Mouse (Mus musculus) gastrocnemius, postnatal 25 days (tissue): ENCODE results near the gene Olfr652. TPM values are rescaled to one million over a fixed set of nuclear protein-coding genes. Genes with fewer than 3 reads are reported as not detected.

ENCODE experiments used
- DNase-seq: peaks from one replicate; pipeline ENCODE4 v3.0.0; 2022
- long read RNA-seq, 2 experiments: library from polyadenylated mRNA; stranded (forward); transcript quantifications; one replicate each; pipeline ENCODE4 v2.0.0; 2021
- total RNA-seq, 2 experiments: library from RNA; stranded (reverse); gene quantifications; 1 replicate in 1 of 2; 2 replicates in 1 of 2; pipeline ENCODE4 v1.2.3; 2021

Gene Olfr652
- not detected for total RNA-seq
- long read RNA-seq, experiment 1 = 0 reads
- long read RNA-seq, experiment 2 = 0 reads

DNA sequence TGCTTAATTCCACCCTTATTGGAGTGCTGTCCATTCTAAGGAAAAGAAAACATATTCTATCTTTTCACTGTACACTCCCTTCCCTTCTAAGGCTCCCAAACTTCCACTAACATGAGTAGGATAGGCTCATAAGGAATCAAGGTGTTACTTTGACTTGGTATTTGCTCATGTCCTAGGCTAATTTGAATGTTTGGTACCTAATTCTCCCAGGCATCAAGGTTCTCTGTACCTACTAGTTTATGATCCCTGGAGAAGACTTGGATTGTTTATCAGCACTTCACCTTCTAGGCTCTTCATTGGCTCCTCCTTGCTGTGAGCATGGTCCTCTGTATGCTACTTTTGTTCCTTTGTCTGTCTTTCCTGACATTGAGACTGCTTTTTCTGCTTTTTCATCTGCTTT is at the start of gene Olfr652:
Gene Olfr652, plus strand, starts transcription at position 301 of the 400 bp plus-strand sequence.
- DNase-seq = no peak

DNA sequence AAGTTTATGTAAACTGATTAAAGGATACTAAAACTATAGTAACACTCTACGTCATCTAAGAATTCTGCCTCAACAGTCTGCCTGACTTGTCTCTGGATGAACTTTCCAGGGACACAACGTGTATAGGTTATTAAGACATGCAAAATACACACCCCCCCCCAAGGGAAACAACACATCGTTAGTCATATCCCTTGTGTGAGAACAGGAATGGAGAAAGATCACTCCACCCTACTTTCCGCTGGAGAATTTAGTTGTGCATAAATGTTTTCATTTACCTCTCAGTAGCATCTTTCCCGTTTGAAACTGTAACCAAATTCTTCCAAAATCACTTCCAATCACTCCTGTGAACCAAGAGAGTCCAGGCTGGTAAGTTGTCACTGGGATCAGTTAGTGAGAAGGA is 10.9 kb upstream of the Olfr652 start, which contains the start of gene Olfr651:
Gene Olfr651, plus strand, starts transcription at position 301 of the 400 bp plus-strand sequence.
- no peak for DNase-seq

DNA sequence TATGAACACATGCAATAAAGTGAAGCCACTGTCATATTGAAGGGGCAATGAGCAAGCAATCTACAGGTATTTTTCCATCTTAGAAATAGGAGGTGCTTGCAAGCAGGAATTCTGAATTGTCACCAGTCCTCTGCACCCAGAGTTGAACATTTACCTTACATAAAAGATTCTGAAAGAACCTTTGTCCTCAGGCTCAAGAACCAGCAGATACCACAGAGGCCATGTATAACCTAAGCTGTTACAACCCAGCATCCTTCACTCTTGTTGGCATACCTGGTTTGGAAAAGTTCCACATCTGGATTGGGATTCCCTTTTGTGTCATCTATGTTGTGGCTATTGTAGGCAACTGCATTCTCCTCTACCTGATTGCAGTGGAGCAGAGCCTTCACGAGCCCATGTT is 8.0 kb upstream of the Olfr652 start:
- no peak for DNase-seq

DNA sequence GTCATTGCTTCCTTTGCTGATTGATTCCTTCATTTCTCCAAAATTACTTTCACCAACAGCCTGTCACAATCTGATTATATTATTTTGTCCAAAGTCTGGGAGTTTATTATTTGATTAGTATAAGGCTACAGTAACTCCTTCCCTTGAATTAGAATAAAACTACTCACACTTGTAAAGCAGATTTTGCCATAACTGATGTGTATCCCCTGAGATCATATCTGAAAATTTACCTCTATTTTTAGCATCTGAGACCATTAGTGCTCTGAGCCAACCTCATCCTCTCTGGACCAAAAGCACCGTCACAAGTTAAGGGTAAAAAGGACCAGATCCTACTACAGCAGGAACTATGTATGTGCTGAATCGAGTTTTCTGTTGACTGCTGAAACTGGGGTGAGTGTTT is 16.3 kb downstream of the Olfr652 start, which contains the start of gene Olfr653:
Gene Olfr653, plus strand, starts transcription at position 301 of the 400 bp plus-strand sequence.
- DNase-seq = no peak

DNA sequence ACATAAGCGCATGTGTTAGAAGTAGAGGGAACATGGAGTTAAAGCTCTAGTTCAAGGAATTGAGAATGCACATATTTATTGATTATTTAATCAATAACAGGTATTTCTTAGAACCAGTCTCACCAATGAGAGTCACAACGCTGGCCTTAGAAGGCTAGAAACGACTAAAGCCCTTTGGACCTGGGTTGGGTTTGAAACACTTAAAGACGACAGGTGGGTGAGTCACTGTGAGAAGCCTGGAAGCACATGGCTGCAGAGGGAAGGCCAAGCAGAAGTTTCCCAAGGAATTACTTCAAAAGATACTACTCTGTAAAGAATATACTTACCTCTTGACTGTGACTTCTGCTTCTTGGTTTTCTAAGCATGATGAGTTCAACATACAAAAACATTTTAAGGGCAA is 20.1 kb downstream of the Olfr652 start:
- no peak for DNase-seq

DNA sequence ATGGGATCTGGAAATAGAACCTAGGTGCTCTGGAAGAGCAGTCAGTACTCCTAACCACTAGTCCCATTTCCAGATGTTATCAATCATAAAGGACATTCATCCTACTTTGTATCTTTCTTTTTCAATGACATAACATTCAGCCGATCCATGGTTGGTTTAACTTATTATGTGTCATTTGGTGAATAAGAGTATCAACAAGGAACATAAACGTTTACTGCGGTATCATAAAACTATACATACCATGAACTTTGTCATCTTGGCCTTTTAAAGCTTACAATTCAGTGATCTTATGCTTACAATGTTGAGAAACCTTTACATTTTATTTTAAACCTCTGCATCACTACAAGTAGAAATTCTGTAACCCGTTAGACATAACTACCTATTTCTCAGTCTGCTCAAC is 20.7 kb downstream of the Olfr652 start:
- DNase-seq = no peak

DNA sequence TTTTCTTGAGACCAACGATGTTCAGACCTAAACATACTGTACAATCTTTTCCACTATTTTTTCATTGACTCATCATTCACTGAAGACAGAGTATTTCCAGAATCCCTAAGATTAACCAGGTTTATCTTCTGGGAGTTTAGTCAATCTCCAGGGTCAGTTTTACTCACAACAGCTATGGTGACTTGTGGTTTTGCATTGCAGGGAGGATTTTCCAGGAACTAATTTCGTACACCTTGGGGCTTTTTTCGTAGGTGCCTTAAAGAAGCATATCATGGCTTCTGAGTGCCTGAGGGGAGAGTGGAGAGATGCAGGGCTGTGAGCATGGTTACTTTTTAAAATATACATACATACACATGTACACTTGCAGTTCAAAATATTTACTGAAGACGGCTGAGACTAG is 26.0 kb downstream of the Olfr652 start, which contains the start of gene Olfr654:
Gene Olfr654, plus strand, starts transcription at position 301 of the 400 bp plus-strand sequence.
- no peak for DNase-seq

DNA sequence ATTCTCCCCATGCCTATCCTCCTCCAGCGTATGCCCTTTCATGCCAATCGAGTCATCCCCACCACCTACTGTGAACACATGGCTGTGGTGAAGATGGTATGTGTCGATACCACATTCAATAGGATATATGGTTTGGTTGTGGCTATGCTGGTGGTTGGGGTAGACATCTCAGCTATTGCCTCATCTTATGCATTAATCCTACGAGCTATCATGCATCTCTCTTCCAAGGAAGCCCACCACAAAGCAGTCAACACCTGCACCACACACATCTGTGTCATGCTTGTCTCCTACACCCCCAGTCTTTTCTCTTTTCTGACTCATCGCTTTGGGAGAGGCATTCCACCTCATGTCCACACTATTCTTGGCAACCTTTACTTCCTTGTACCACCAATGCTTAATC is 27.6 kb downstream of the Olfr652 start:
- no peak for DNase-seq

DNA sequence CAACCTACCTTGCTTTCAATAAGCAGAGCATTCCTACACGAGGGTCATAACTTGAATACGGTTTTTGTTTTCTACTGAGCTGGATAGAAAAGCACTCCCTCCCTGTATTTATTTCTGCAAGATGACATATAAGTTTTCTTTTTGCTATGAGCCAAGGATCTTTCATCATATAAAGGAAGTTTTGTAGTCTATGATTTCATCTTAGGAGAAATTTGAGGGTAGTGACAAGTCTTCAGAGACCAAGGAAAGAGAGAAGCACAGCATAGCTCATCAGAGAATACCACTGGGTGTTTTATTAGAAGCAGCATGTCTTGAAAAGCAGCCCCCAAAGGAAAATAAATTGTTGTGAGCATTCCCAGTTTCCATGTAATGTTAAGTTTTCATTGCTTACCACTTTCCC is 41.0 kb downstream of the Olfr652 start, which contains the start of gene Olfr655:
Gene Olfr655, minus strand, starts transcription at position 101 of the 400 bp plus-strand sequence.
- no peak for DNase-seq

DNA sequence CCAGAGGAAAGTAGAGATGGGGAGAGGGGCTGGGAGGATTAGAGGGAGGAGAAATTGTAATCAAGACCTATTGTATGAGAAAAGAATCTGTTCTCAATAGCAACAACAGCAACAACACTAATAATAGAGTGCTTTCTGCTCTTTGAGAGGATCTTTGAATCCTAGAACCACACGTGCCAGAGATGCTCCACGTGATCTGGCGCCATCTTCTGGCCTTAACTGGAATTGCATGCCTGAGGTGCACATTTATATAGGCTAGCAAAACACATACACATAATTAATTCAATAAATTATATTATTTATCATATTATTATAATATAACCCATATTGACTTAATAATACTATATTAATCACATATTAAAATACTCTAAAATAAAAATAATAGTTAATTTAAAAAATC is 42.5 kb downstream of the Olfr652 start:
- DNase-seq = no peak

DNA sequence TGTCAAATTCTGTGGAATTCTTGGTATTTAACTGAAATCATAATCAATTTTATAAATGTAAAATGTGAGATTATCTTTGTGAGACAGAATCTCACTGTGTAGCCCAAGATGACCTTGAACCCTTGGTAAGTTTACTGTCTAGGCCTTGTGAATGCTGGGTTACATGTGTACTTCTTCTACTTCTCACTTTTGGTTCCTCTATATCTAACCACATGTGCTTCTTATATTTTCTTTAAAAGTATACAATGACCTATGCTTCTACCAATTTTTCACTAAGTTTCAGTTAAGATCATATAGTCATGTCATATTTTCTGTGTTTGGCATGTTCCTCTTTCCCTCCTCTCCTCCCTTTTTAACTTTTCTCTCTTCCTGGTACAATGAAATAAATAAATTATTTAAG is 44.0 kb downstream of the Olfr652 start:
- no peak for DNase-seq

DNA sequence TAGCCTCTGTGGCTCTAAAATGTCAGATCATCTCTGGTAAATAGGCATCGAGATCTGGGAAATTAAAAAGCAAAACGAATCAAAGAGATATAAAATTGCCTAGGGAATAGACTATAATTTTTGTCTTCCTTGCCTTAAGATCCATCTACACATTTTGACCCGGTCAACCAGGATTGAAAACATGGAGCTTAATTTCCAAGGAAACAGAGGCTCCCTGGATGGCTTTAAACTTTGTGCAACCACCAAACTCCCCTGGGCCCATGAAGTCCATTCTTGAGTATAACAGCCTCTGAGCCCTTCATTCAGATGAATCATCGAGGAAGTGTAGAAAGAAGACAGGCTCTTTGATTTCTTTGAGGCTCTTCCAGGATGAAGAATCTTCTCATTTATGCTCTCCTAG is 53.0 kb downstream of the Olfr652 start, which contains the start of gene Olfr656:
Gene Olfr656, plus strand, starts transcription at position 301 of the 400 bp plus-strand sequence.
- no peak for DNase-seq

Other genes starting within 250 kb of the Olfr652 start
- 1 to 10 TPM; 2.1 to 3.8 TPM for gene Trim12a, start 245.4 kb upstream of the Olfr652 start, total RNA-seq
- gene Trim34b, start 231.4 kb upstream of the Olfr652 start, total RNA-seq = under 1 TPM in 1 of 2 experiments, not detected in 1; 0.16 TPM
- gene Trim12c, start 207.5 kb upstream of the Olfr652 start, total RNA-seq = 1 to 10 TPM; 2.5 TPM
- gene Trim30b, start 191.0 kb upstream of the Olfr652 start, total RNA-seq = not detected
- not detected for gene Trim30c, start 160.1 kb upstream of the Olfr652 start, total RNA-seq
- gene Trim30a, start 95.7 kb upstream of the Olfr652 start, total RNA-seq = 1 to 10 TPM; 1.2 to 1.4 TPM
- under 1 TPM; 0.49 to 0.54 TPM for gene Trim30d, start 53.1 kb upstream of the Olfr652 start, total RNA-seq
- gene Olfr651, start 10.8 kb upstream of the Olfr652 start, total RNA-seq = not detected
- gene Olfr653, start 16.4 kb downstream of the Olfr652 start, total RNA-seq = not detected
- gene Olfr654, start 26.1 kb downstream of the Olfr652 start, total RNA-seq = not detected
- gene Olfr655, start 40.9 kb downstream of the Olfr652 start, total RNA-seq = not detected
- gene Olfr656, start 53.1 kb downstream of the Olfr652 start, total RNA-seq = not detected
- gene Olfr657, start 63.9 kb downstream of the Olfr652 start, total RNA-seq = not detected
- not detected for gene Olfr658, start 86.4 kb downstream of the Olfr652 start, total RNA-seq
- not detected for gene Olfr659, start 105.9 kb downstream of the Olfr652 start, total RNA-seq
- not detected for gene Olfr661, start 125.6 kb downstream of the Olfr652 start, total RNA-seq
- not detected for gene Usp17le, start 216.6 kb downstream of the Olfr652 start, total RNA-seq